14 mouse cellular contexts compared by ENCODE assay signal in genomic region chr13:9446448-9447115, GRCm38 (mm10).
DNase-seq lines count a peak whose midpoint lies in the region; ATAC-seq lines count a peak whose summit lies in the region.
"Had no signal": no experiment of that assay in that cellular context is flagged by ENCODE, and none has a peak within 500 bp of the region (broad histone marks: within the 10 kb centered on the region; RNA-seq: fewer than 3 reads in every experiment).

No protein-coding gene starts in this region.

- no peak overlapping the region for H3K9ac ChIP-seq in embryonic facial prominence, embryonic 14.5 days (ENCODE audit: low read depth, low read length)
- no peak overlapping the region for H3K9ac ChIP-seq in heart, embryonic 15.5 days
- H3K9ac ChIP-seq: liver, embryonic 15.5 days; midbrain, embryonic 15.5 days had no signal

- 88% methylated on average over 4 of the region's 4 CpGs for WGBS in embryonic facial prominence, embryonic 14.5 days
- WGBS in embryonic facial prominence, embryonic 10.5 days: 94% methylated on average over 4 of the region's 4 CpGs
- WGBS in heart, embryonic 15.5 days: 29% methylated on average over 4 of the region's 4 CpGs

- no peak overlapping the region for H3K27ac ChIP-seq in embryonic facial prominence, embryonic 14.5 days (replicated peaks; ENCODE audit: low read depth, low read length)
- no peak overlapping the region for H3K27ac ChIP-seq in embryonic facial prominence, embryonic 10.5 days (replicated peaks)
- peak overlapping the region; percentile 90 for H3K27ac ChIP-seq in heart, embryonic 15.5 days
- H3K27ac ChIP-seq: liver, embryonic 15.5 days; midbrain, embryonic 15.5 days had no signal

- no peaks in the 10 kb centered on the region for H3K27me3 ChIP-seq in embryonic facial prominence, embryonic 14.5 days (replicated peaks; ENCODE audit: control insufficient read depth, insufficient read depth, low read length)
- no peaks in the 10 kb centered on the region for H3K27me3 ChIP-seq in embryonic facial prominence, embryonic 10.5 days (replicated peaks; ENCODE audit: low read depth, poor library complexity, severe bottlenecking)
- no peaks in the 10 kb centered on the region for H3K27me3 ChIP-seq in heart, embryonic 15.5 days
- H3K27me3 ChIP-seq: liver, embryonic 15.5 days; midbrain, embryonic 15.5 days had no signal

- DNase-seq in embryonic facial prominence, embryonic 14.5 days (ENCODE audit: low spot score): peak; percentile 22
- DNase-seq in embryonic facial prominence, embryonic 10.5 days (ENCODE audit: low spot score): no peak
- peak; percentile 7 to 54 for DNase-seq in gastrocnemius, adult 8-10 months (ENCODE audit: low spot score in 2 of 2)
- DNase-seq in layer of hippocampus, postnatal 36 days: no peak
- DNase-seq in lung, postnatal 25 days (ENCODE audit: low spot score): no peak
- DNase-seq: adrenal gland, postnatal 14 days; embryo, embryonic 11 days had no signal

- H3K4me2 ChIP-seq in embryonic facial prominence, embryonic 14.5 days (ENCODE audit: low read depth, low read length): no peak overlapping the region
- peak overlapping the region; percentile 38 for H3K4me2 ChIP-seq in heart, embryonic 15.5 days
- H3K4me2 ChIP-seq: liver, embryonic 15.5 days; midbrain, embryonic 15.5 days had no signal

- H3K4me3 ChIP-seq in embryonic facial prominence, embryonic 14.5 days (ENCODE audit: low read depth, low read length): no peak overlapping the region
- no peak overlapping the region for H3K4me3 ChIP-seq in embryonic facial prominence, embryonic 10.5 days
- no peak overlapping the region for H3K4me3 ChIP-seq in heart, embryonic 15.5 days
- H3K4me3 ChIP-seq: liver, embryonic 15.5 days; midbrain, embryonic 15.5 days had no signal

- H3K9me3 ChIP-seq in embryonic facial prominence, embryonic 14.5 days (ENCODE audit: control insufficient read depth, low read length): no peaks in the 10 kb centered on the region
- no peaks in the 10 kb centered on the region for H3K9me3 ChIP-seq in embryonic facial prominence, embryonic 10.5 days
- H3K9me3 ChIP-seq in heart, embryonic 15.5 days (replicated peaks): no peaks in the 10 kb centered on the region
- H3K9me3 ChIP-seq: G1E; liver, embryonic 15.5 days; midbrain, embryonic 15.5 days had no signal

- H3K4me1 ChIP-seq in embryonic facial prominence, embryonic 14.5 days (ENCODE audit: control insufficient read depth, insufficient read depth, low read length): no peaks in the 10 kb centered on the region
- no peaks in the 10 kb centered on the region for H3K4me1 ChIP-seq in embryonic facial prominence, embryonic 10.5 days
- H3K4me1 ChIP-seq in heart, embryonic 15.5 days (replicated peaks): peaks cover 46% of the 10 kb centered on the region
- H3K4me1 ChIP-seq: midbrain, embryonic 15.5 days had no signal

- no peaks in the 10 kb centered on the region for H3K36me3 ChIP-seq in embryonic facial prominence, embryonic 14.5 days (ENCODE audit: control insufficient read depth, insufficient read depth, low read length)
- H3K36me3 ChIP-seq in embryonic facial prominence, embryonic 10.5 days (replicated peaks): no peaks in the 10 kb centered on the region
- H3K36me3 ChIP-seq in heart, embryonic 15.5 days: no peaks in the 10 kb centered on the region
- H3K36me3 ChIP-seq: G1E; liver, embryonic 15.5 days; midbrain, embryonic 15.5 days had no signal

- ATAC-seq in embryonic facial prominence, embryonic 14.5 days (ENCODE audit: low read depth): peak; percentile 47; the same call in 1 of the 2 replicates
- peak; percentile 91 for ATAC-seq in heart, embryonic 15.5 days (replicated peaks; ENCODE audit: insufficient number of reproducible peaks, insufficient read depth, low FRiP score, low read depth)
- ATAC-seq in megakaryocyte progenitor cell, adult 5-6 weeks (replicated peaks; ENCODE audit: poor library complexity): 0 out of 2 replicates have a peak, but pooled peaks have one; percentile 29
- ATAC-seq in CD4-positive, CD25-positive, alpha-beta regulatory T cell, adult 4 months: no peak
- ATAC-seq: forebrain, embryonic 14.5 days; midbrain, embryonic 15.5 days had no signal

Comparison
In these comparisons a context has a peak if more than half of its experiments do, and no peak if none do; other contexts are left out.
1. DNase-seq: peak in embryonic facial prominence, embryonic 14.5 days (single experiment) and gastrocnemius, adult 8-10 months (2 of 2); none in embryonic facial prominence, embryonic 10.5 days (single experiment), layer of hippocampus, postnatal 36 days (0 of 2) and lung, postnatal 25 days (single experiment).